Mouse (Mus musculus) heart, embryonic 12.5 days (tissue): ENCODE results near the gene Gm10053. TPM values are rescaled to one million over a fixed set of nuclear protein-coding genes. Genes with fewer than 3 reads are reported as not detected.

Experiments used
- ATAC-seq: fragments of 200-750 bp; cut with Nextera tagmentation; 2 replicates; pipeline ENCODE4 v1.8.0; 2017; ENCODE audit warnings: moderate TSS enrichment, moderate library complexity; ENCODE audit not compliant: insufficient number of reproducible peaks, low FRiP score
- H3K27ac ChIP-seq: fragments of 300-500 bp; sonication (generic); 2 replicates; pipeline ENCODE4 v1.5.1; 2016; ENCODE audit warnings: mild to moderate bottlenecking, moderate library complexity; ENCODE audit not compliant: poor library complexity, severe bottlenecking
- H3K27me3 ChIP-seq: fragments of 300-500 bp; sonication (generic); replicated peaks from 2 replicates; pipeline ENCODE4 v1.6.1; 2016; ENCODE audit warnings: mild to moderate bottlenecking, moderate library complexity
- H3K36me3 ChIP-seq: fragments of 300-500 bp; sonication (generic); 2 replicates; pipeline ENCODE4 v1.6.1; 2016; ENCODE audit warnings: mild to moderate bottlenecking, moderate library complexity
- H3K4me1 ChIP-seq: fragments of 300-500 bp; sonication (generic); replicated peaks from 2 replicates; pipeline ENCODE4 v1.6.1; 2016; ENCODE audit warnings: mild to moderate bottlenecking
- H3K4me2 ChIP-seq: fragments of 300-500 bp; sonication (generic); 2 replicates; pipeline ENCODE4 v1.6.1; 2016; ENCODE audit warnings: mild to moderate bottlenecking, moderate library complexity
- H3K4me3 ChIP-seq: fragments of 300-500 bp; sonication (generic); 2 replicates; pipeline ENCODE4 v1.5.1; 2016; ENCODE audit warnings: mild to moderate bottlenecking
- H3K9ac ChIP-seq: fragments of 300-500 bp; sonication (generic); 2 replicates; pipeline ENCODE4 v1.6.1; 2016; ENCODE audit warnings: mild to moderate bottlenecking, moderate library complexity
- H3K9me3 ChIP-seq: fragments of 300-500 bp; sonication (generic); replicated peaks from 2 replicates; pipeline ENCODE4 v1.6.1; 2016; ENCODE audit warnings: mild to moderate bottlenecking, moderate library complexity
- WGBS: fragments of 180-500 bp; shearing (Covaris S2); methylation state at CpG from one replicate; pipeline ENCODE4 v1.1.7; 2016; 5-methylcytosine and 5-hydroxymethylcytosine counted together
- polyA plus RNA-seq: library from polyadenylated mRNA; unstranded; fragments of >200 nt; fragmentation: Nextera tagmentation; extraction: Ambion mirVana; gene quantifications from 2 replicates; pipeline ENCODE4 v1.2.1, GENCODE M21; 2016

Gene Gm10053
- polyA plus RNA-seq, 1 experiment from 2014 or later = 634 TPM

DNA sequence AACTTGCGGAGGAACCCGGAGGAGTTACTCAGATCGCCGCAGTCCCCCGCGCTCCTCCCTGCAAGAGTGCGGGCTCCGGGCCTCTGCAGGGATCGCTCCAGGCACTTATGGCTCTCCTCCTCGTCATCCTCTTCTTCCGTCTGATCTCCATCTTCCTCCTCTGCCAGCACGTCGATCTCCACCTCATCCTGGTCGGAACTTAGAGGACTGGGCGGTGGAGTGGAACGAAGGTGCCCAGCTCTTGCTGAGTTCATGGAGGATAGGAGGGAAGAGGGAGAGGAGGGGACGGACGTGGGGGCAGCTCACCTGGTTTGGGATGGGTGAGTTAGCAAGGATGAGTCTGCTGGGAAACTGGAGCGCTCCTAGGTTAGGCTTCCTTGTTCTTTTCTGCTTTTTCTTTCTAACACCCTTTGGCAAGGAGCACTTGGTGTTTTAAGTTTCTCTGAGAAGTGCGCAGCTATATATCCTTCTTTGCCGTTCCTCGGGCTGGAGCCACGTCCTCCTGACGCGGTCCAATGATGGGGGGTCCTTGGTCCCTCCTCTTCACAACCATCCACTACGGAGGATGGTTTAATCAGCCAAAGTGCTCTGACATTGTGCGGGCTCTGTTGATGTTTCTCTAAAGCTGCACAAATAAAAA lies 25.2 kb downstream of the Gm10053 start, which contains the start of gene Foxd4:
Gene Foxd4, minus strand, starts transcription at position 617 of the 640 bp plus-strand sequence.
- ATAC-seq = no peak
- Histone ChIP-seq H3K27me3 (peaks cover 80% of the 10 kb centered on the region), H3K27ac (no peak within 1 kb of the TSS), H3K9ac (no peak within 1 kb of the TSS), H3K36me3 (no peaks in the 10 kb centered on the region), H3K4me1 (peaks cover 24% of the 10 kb centered on the region), H3K4me2 (peak within 1 kb of the TSS; percentile 80), H3K9me3 (no peaks in the 10 kb centered on the region), H3K4me3 (peak within 1 kb of the TSS; percentile 45)
- 1% methylated on average over 27 of the region's 27 CpGs for WGBS

DNA sequence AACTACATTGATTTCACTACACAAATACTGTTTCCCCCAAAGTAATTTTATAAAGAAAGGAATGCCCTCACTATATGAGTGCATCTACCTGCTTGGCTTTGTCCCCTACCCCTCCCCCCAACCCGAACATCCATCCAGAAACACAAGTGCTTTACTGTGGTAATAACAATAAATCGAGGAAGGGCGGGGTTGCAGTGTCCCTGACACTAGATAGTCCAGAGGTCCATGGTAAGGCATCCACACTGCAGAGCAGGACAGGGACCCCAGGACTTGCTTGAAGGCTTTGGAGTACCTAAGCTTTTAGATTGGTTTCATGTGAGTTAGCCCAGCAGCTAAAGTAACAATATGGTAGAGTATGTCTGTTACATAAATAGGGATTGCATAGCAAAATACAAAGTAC lies 26.2 kb downstream of the Gm10053 start:
- Histone ChIP-seq H3K4me1 (peaks cover 24% of the 10 kb centered on the region), H3K27ac (no peak overlapping the region), H3K4me2 (no peak overlapping the region), H3K4me3 (no peak overlapping the region), H3K9me3 (no peaks in the 10 kb centered on the region), H3K9ac (no peak overlapping the region), H3K27me3 (peaks cover 75% of the 10 kb centered on the region), H3K36me3 (no peaks in the 10 kb centered on the region)
- ATAC-seq = no peak
- 16% methylated on average over 3 of the region's 3 CpGs for WGBS

DNA sequence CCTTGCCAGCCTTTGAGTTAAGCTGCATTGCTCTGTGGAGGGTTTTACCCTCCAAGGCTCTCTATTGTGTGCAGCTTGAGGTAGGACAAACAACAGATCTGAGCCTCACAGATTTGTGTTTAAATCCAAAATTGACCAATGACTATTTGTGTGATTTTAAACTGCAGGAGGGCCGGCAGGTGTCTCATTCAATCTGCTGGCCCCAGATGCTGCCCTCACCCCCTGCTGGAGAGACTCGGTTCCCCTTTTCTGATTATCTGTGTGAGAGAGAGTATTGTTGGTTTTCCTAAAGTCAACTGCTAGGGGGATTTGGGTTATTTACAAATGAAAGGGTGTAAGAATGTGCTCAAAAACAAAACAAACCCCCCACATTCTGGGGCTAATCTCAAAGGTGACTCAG lies 26.8 kb downstream of the Gm10053 start:
- no peak for ATAC-seq
- Histone ChIP-seq H3K27ac (no peak overlapping the region), H3K4me3 (no peak overlapping the region), H3K9me3 (no peaks in the 10 kb centered on the region), H3K36me3 (no peaks in the 10 kb centered on the region), H3K4me2 (no peak overlapping the region), H3K4me1 (peaks cover 20% of the 10 kb centered on the region), H3K27me3 (peaks cover 69% of the 10 kb centered on the region), H3K9ac (no peak overlapping the region)
- 5% methylated on average over 2 of the region's 2 CpGs for whole genome bisulfite sequencing

- 44% methylated on average over 2 of the region's 2 CpGs for WGBS
- peaks cover 63% of the 10 kb centered on the region for H3K27me3 ChIP-seq
- H3K4me1 ChIP-seq = peaks cover 14% of the 10 kb centered on the region
- no peak overlapping the region for H3K4me3 ChIP-seq
- H3K27ac ChIP-seq = no peak overlapping the region
- no peak overlapping the region for H3K4me2 ChIP-seq
- no peak for ATAC-seq
- H3K36me3 ChIP-seq = no peaks in the 10 kb centered on the region
- H3K9ac ChIP-seq = no peak overlapping the region
- H3K9me3 ChIP-seq = no peaks in the 10 kb centered on the region
Observed at GRCm38 (mm10) chr19:24902821-24903220, 27.3 kb downstream of the Gm10053 start.

DNA sequence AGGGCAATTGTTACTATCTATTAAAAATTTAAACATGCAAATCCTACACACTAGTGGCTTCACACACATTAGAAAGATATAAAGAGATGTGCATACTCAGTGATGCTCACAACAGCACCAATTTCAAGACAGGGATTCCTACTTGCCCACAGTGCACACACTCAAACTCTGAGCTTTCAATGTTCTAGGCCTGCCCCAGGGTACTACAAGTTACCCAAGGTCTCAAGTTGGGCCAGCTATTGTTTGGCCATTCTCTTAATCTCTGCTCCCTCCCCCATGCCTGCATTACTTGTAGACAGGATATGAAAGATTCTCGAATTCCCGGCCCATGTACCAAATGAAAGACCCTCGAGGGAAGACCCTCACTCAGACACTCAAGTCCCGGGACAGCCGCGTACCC lies 32.2 kb downstream of the Gm10053 start:
- no peak overlapping the region for H3K4me2 ChIP-seq
- no peak overlapping the region for H3K4me3 ChIP-seq
- 85% methylated on average over 6 of the region's 6 CpGs for WGBS
- peaks cover 23% of the 10 kb centered on the region for H3K27me3 ChIP-seq
- no peak overlapping the region for H3K27ac ChIP-seq
- H3K9me3 ChIP-seq = peaks cover 2% of the 10 kb centered on the region; the same call in 1 of the 2 replicates
- ATAC-seq = no peak
- H3K9ac ChIP-seq = no peak overlapping the region
- no peaks in the 10 kb centered on the region for H3K36me3 ChIP-seq
- H3K4me1 ChIP-seq = no peaks in the 10 kb centered on the region

GRCm38 (mm10) chr19:24908385-24909155 lies 33.1 kb downstream of the Gm10053 start:
- no peaks in the 10 kb centered on the region for H3K36me3 ChIP-seq
- peaks cover 3% of the 10 kb centered on the region; the same call in 1 of the 2 replicates for H3K9me3 ChIP-seq
- H3K27me3 ChIP-seq = peaks cover 15% of the 10 kb centered on the region
- H3K27ac ChIP-seq = no peak overlapping the region
- H3K4me3 ChIP-seq = no peak overlapping the region
- WGBS = 82% methylated on average over 3 of the region's 3 CpGs
- H3K9ac ChIP-seq = no peak overlapping the region
- H3K4me1 ChIP-seq = no peaks in the 10 kb centered on the region
- no peak overlapping the region for H3K4me2 ChIP-seq
- no peak for ATAC-seq

- H3K36me3 ChIP-seq = peaks cover 25% of the 10 kb centered on the region
- 88% methylated on average over 5 of the region's 5 CpGs for WGBS
- 0 out of 2 replicates have a peak, but pooled peaks cover 3% of the 10 kb centered on the region for H3K9me3 ChIP-seq
- no peak for ATAC-seq
- H3K27ac ChIP-seq = no peak overlapping the region
- no peak overlapping the region for H3K4me2 ChIP-seq
- H3K4me3 ChIP-seq = no peak overlapping the region
- no peaks in the 10 kb centered on the region for H3K4me1 ChIP-seq
- H3K27me3 ChIP-seq = no peaks in the 10 kb centered on the region
- no peak overlapping the region for H3K9ac ChIP-seq
Observed at GRCm38 (mm10) chr19:24920866-24921265, 45.4 kb downstream of the Gm10053 start.

Other genes with a start within 250 kb of the Gm10053 start
- gene Tmem252, start 201.7 kb upstream of the Gm10053 start, polyA plus RNA-seq = 3.8 and 4.5 TPM in 2 replicates
- 4.7 and 5.1 TPM in 2 replicates for gene Pgm5, start 13.8 kb upstream of the Gm10053 start, polyA plus RNA-seq
- gene Foxd4, start 25.5 kb downstream of the Gm10053 start, polyA plus RNA-seq = not detected in 2 replicates
- gene Cbwd1, start 85.9 kb downstream of the Gm10053 start, polyA plus RNA-seq = 15.7 and 18.5 TPM in 2 replicates
- 3.2 TPM in 2 replicates for gene Dock8, start 123.8 kb downstream of the Gm10053 start, polyA plus RNA-seq